Mouse (Mus musculus) naive thymus-derived CD4-positive, alpha-beta T cell, adult 2 months (primary cell): ENCODE measurements at regions not wholly inside any gene's neighbourhood (a gene's known extent, or its start where the extent isn't known, plus 50 kb on each side); places are given as distances from the start of the nearest gene placed in this dataset.

Source experiments
- DNase-seq: peaks from one replicate; pipeline ENCODE4 v3.0.0-alpha.2; 2011; ENCODE audit warnings: low read depth

DNA sequence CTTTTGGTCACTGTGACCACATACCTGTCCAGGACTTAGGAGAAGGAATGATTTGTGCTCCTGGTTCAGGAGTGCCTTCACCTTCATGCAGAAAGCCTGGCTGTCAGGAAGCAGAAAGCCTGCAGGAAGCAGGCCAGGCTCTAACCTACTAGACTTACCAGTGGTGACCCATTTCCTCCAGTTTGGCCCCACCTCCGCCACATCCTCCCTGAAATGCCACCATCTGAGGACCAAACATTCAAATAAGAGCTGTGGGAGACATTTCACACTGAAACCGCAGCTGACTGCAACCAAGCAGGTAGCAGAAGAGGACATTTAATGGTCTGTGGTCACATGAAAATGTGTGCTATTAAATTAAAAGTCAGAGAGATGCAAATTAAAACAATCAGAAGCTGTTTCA lies 50.3 kb upstream of the Armc2 start:
- peak; percentile 40 for DNase-seq
